In the genomic region with DNA sequence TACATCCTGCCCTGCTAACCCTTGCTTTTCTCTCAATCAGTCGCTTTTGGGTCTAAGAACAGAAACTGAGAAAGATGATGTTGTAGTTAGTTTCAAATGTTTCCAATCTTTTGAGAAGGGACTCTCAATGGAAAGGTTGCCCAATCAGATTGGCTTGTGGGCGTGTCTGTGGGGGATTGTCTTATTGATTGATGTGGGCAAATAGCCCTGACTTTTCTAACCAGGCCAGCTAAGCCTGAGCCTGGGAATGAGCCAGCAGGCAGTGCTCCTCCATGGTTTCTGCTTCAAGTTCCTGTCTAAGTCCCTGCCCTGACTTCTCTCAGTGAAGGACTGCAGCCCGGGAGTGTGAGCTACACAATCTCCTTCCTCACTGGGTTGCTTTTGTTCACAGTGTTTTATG, we compare ENCODE assay signal across 21 mouse cellular contexts. TPM values are rescaled to one million over a fixed set of nuclear protein-coding genes. Genes with fewer than 3 reads are reported as not detected.
"Had no signal": no experiment of that assay in that cellular context is flagged by ENCODE, and none has a peak within 500 bp of the region (broad histone marks: within the 10 kb centered on the region; RNA-seq: fewer than 3 reads in every experiment).

No protein-coding gene starts in this region.

- H3K27ac ChIP-seq: layer of hippocampus, adult 2 months; limb, embryonic 10.5 days; limb, embryonic 13.5 days; liver, embryonic 15.5 days; macrophage had no signal

- H3K4me1 ChIP-seq: liver, embryonic 15.5 days had no signal

- DNase-seq: kidney, adult 18-20 months; kidney, adult 9 months; kidney, postnatal 14 days; layer of hippocampus, adult 9-11 months; liver; lung, embryonic 14.5 days; midbrain, embryonic 14.5 days; thymus, adult 18-20 months had no signal

- H3K9ac ChIP-seq: limb, embryonic 13.5 days; liver, embryonic 15.5 days; lung, embryonic 14.5 days had no signal

- ATAC-seq: lung, postnatal 0 days had no signal

- H3K9me3 ChIP-seq: limb, embryonic 10.5 days; limb, embryonic 13.5 days; liver, embryonic 15.5 days had no signal

- H3K4me3 ChIP-seq: layer of hippocampus, adult 2 months; limb, embryonic 10.5 days; limb, embryonic 13.5 days; liver, embryonic 15.5 days had no signal

- H3K4me2 ChIP-seq: limb, embryonic 13.5 days; liver, embryonic 15.5 days; lung, embryonic 14.5 days had no signal

- H3K36me3 ChIP-seq: limb, embryonic 10.5 days; limb, embryonic 13.5 days; liver, embryonic 15.5 days had no signal

- H3K27me3 ChIP-seq: limb, embryonic 13.5 days; liver, embryonic 15.5 days had no signal

RNA-seq across cellular contexts. Expression of a gene that starts 42.5 kb away (rescaled TPM):
- total RNA-seq: layer of hippocampus, adult 2 months; layer of hippocampus, postnatal 25 days; left cerebral cortex, adult 18-20 months; left cerebral cortex, postnatal 25 days; megakaryocyte, adult 5-6 weeks had no signal
- polyA plus RNA-seq: kidney, embryonic 16.5 days; limb, embryonic 10.5 days; lung, embryonic 14.5 days; lung, postnatal 0 days; macrophage; midbrain, embryonic 14.5 days; neural tube, embryonic 11.5 days; neural tube, embryonic 14.5 days had no signal

RNA-seq across cellular contexts. Expression of a gene that starts 53.5 kb away (rescaled TPM):
- total RNA-seq: megakaryocyte, adult 5-6 weeks had no signal
